Mouse (Mus musculus) lung, embryonic 16.5 days (tissue): Measurements from ENCODE around the gene Gm20696. TPM values are rescaled to one million over a fixed set of nuclear protein-coding genes. Genes with fewer than 3 reads are reported as not detected.
A peak's percentile ranks its signal among the peaks of the same experiment; 100 is the strongest.

Experiments used
- ATAC-seq: fragments of 200-750 bp; cut with Nextera tagmentation; 2 replicates; pipeline ENCODE4 v1.8.0; 2017; ENCODE audit warnings: low read depth, mild to moderate bottlenecking, moderate library complexity
- H3K27ac ChIP-seq: fragments of 300-500 bp; sonication (generic); 2 replicates; pipeline ENCODE4 v1.5.1; 2014; ENCODE audit warnings: mild to moderate bottlenecking, control low read depth, low read length
- H3K27me3 ChIP-seq: fragments of 300-500 bp; sonication (generic); 2 replicates; pipeline ENCODE4 v1.6.1; 2014; ENCODE audit warnings: low read depth, low read length, mixed read lengths; ENCODE audit not compliant: control insufficient read depth, insufficient read depth
- H3K36me3 ChIP-seq: fragments of 300-500 bp; sonication (generic); 2 replicates; pipeline ENCODE4 v1.6.1; 2014; ENCODE audit warnings: low read length; ENCODE audit not compliant: control insufficient read depth, insufficient read depth
- H3K4me1 ChIP-seq: fragments of 300-500 bp; sonication (generic); replicated peaks from 2 replicates; pipeline ENCODE4 v1.6.1; 2014; ENCODE audit warnings: low read length, mixed read lengths; ENCODE audit not compliant: control insufficient read depth, insufficient read depth
- H3K4me2 ChIP-seq: fragments of 300-500 bp; sonication (generic); 2 replicates; pipeline ENCODE4 v1.6.1; 2014; ENCODE audit warnings: low read depth, low read length, control low read depth
- H3K4me3 ChIP-seq: fragments of 300-500 bp; sonication (generic); 2 replicates; pipeline ENCODE4 v1.5.1; 2014; ENCODE audit warnings: mild to moderate bottlenecking, low read length, control low read depth
- H3K9ac ChIP-seq: fragments of 300-500 bp; sonication (generic); 2 replicates; pipeline ENCODE4 v1.6.1; 2014; ENCODE audit warnings: low read length, control low read depth
- H3K9me3 ChIP-seq: fragments of 300-500 bp; sonication (generic); 2 replicates; pipeline ENCODE4 v1.6.1; 2016; ENCODE audit warnings: low read length; ENCODE audit not compliant: control insufficient read depth
- WGBS: fragments of 180-500 bp; shearing (Covaris S2); extraction: QIAGEN DNeasy Blood & Tissue Kit; methylation state at CpG from one replicate; pipeline ENCODE4 v1.1.7; 2014; 5-methylcytosine and 5-hydroxymethylcytosine counted together
- polyA plus RNA-seq: library from polyadenylated mRNA; unstranded; fragments of >200 nt; fragmentation: Nextera tagmentation; extraction: Ambion mirVana; gene quantifications from 2 replicates; pipeline ENCODE4 v1.2.1, GENCODE M21; 2015

Gene Gm20696
- polyA plus RNA-seq, 1 experiment from 2014 or later, result 2.3 TPM

DNA sequence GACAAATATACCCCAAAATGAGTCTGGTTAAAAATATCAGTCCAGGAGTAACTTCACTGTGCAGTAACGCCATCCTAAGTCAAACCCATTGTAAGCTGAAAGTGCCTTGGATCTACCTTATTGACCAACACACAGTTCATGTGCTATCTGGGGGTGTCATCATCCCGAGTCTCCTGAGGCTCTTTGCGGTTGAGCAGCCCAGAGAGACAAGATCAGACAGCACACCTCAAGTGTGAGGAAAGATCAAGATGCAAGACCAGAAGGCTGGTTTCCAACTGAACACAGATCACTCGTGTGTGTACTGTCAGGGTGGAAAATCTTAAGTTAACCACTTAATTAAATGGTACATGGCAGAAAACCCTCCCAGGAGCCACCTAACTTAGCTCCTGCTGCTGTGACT, 382.6 kb downstream of the Gm20696 start:
- no peak overlapping the region for H3K27ac ChIP-seq
- no peaks in the 10 kb centered on the region for H3K36me3 ChIP-seq
- no peak for ATAC-seq
- no peaks in the 10 kb centered on the region for H3K9me3 ChIP-seq
- no peak overlapping the region for H3K4me3 ChIP-seq
- no peaks in the 10 kb centered on the region for H3K27me3 ChIP-seq
- H3K4me2 ChIP-seq, result no peak overlapping the region
- no peak overlapping the region for H3K9ac ChIP-seq
- 70% methylated on average over 4 of the region's 4 CpGs for WGBS
- H3K4me1 ChIP-seq, result 0 out of 2 replicates have a peak, but pooled peaks cover 2% of the 10 kb centered on the region

DNA sequence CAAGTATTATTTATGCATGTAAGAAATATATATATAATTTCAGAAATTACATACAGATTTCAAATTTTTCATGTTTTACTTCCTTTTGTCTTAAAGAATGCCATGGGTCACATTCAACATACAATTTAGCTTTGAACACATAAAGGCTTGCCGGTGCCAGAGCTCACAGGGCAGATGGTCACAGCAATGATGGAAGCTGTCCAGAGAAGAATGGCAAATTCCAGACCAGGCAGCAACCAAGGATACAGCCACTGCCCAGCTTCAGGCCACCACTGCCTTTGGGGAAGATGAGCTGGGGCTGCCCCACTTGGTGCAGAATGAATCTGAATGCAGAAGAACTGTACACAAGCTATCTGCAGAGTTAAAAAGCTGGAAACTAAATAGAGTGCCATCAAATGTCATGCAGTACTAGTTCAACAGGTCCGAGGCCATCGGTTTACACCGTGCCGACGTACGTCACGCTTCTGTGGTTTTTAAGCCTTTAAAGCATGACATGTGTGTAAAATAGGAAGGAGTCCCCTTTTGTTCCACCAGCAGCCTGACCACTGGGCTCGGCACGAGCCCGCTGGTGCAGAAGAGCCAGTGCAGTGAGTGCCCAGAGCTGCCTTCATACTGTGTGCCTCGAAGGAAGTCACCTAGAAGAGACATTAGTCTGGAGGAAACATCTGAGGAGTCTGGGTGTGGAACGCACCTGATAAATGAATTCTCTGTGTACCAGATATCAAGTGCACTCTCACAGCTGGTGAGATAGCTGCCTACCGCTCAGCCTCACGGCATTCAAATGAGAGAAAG, 383.5 kb downstream of the Gm20696 start:
- Histone ChIP-seq H3K4me2 (no peak overlapping the region), H3K36me3 (no peaks in the 10 kb centered on the region), H3K4me3 (no peak overlapping the region), H3K9ac (no peak overlapping the region), H3K27ac (no peak overlapping the region), H3K27me3 (no peaks in the 10 kb centered on the region), H3K9me3 (no peaks in the 10 kb centered on the region), H3K4me1 (0 out of 2 replicates have a peak, but pooled peaks cover 2% of the 10 kb centered on the region)
- WGBS, result 76% methylated on average over 15 of the region's 15 CpGs
- ATAC-seq, result no peak

DNA sequence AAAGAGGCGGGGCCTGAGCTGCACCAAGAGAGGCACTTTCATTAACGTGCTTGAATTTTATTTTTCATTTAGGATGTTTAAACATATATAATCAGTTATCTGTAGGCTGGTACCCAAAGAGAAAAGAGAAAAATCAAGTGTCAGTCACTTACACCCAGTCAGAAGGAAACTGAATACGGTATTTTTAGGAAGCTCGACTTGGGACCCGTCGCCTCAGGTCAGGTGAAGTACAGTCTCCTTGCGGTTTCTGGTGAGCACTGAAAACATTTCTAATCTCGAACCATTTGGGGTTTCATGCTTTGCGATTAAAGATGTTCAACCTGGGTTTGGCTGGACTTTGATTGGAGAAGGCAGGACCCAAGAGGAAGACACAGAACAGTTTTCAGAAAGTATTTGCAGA, 385.2 kb downstream of the Gm20696 start:
- H3K9ac ChIP-seq, result no peak overlapping the region
- no peak overlapping the region for H3K27ac ChIP-seq
- no peaks in the 10 kb centered on the region for H3K36me3 ChIP-seq
- WGBS, result 85% methylated on average over 9 of the region's 9 CpGs
- no peak overlapping the region for H3K4me3 ChIP-seq
- no peaks in the 10 kb centered on the region for H3K27me3 ChIP-seq
- no peak for ATAC-seq
- H3K4me2 ChIP-seq, result no peak overlapping the region
- H3K4me1 ChIP-seq, result peaks cover 3% of the 10 kb centered on the region
- H3K9me3 ChIP-seq, result no peaks in the 10 kb centered on the region

DNA sequence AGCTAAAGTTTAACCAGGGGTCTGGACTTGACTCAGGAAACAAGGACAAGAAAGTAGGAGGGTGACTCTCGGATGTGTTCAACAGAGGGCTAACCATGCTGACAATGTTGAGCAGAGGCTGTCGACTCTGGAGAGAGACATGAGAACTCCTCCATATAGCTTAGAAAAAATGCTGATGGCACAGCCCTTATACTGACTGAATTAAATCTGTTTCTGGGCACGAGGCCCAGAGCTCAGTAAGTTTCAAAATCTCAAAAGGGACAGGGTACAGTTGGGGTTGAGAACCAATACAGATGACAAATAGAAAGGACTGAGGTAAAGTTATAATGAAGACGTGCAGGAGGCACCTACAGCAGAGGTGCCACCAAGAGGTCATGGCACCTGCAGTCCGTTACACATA, 386.0 kb downstream of the Gm20696 start:
- 59% methylated on average over 5 of the region's 5 CpGs for WGBS

DNA sequence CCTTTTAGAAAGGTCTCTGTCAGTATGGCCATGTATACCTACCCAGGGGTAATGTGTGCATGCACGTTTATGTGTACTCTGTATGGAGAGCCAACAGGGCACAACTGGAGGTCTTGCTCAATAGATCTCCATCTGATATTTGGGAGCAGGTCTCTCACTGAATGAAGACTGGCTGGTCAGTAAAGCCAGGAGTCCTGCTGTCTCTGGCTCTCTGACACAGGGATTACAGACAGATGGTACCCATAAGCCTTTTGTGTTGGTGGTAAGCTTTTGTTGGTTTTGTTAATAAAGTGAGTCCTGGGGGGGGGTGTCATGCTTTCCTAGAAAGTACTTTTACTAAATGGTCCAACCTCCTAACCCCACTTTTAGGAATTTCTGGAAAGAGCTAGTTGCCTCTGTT, 389.3 kb downstream of the Gm20696 start:
- H3K36me3 ChIP-seq, result no peaks in the 10 kb centered on the region
- no peak overlapping the region for H3K4me3 ChIP-seq
- ATAC-seq, result no peak
- no peak overlapping the region for H3K4me2 ChIP-seq
- no peak overlapping the region for H3K9ac ChIP-seq
- no peak overlapping the region for H3K27ac ChIP-seq
- H3K27me3 ChIP-seq, result no peaks in the 10 kb centered on the region
- H3K9me3 ChIP-seq, result no peaks in the 10 kb centered on the region
- H3K4me1 ChIP-seq, result peaks cover 17% of the 10 kb centered on the region
- 73% methylated on average over 1 of the region's 1 CpGs for WGBS

More for the DNA sequence above, 386.0 kb downstream of the Gm20696 start:
- no peak overlapping the region for H3K27ac ChIP-seq
- no peak overlapping the region for H3K4me3 ChIP-seq
- no peak overlapping the region for H3K4me2 ChIP-seq
- H3K9me3 ChIP-seq, result no peaks in the 10 kb centered on the region
- H3K9ac ChIP-seq, result no peak overlapping the region
- H3K36me3 ChIP-seq, result no peaks in the 10 kb centered on the region
- ATAC-seq, result no peak
- peaks cover 7% of the 10 kb centered on the region for H3K4me1 ChIP-seq
- no peaks in the 10 kb centered on the region for H3K27me3 ChIP-seq

DNA sequence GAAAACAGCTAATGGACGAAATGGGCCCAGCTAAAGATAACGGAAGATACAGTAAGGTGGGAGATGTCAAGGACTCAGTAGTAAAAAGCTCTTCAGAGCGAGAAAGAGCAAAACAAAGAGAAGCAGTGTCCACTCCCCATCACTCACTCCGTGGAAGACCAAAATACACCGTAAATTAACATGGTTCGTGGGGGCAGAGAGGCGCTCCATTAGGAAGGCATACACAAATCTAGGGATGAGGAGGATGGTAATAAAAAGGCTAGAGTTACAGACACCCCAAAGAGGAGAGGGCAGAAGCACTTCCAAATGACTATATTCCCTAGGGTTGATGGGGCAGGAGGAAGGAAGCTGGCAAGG, 390.3 kb downstream of the Gm20696 start:
- Histone ChIP-seq H3K27me3 (no peaks in the 10 kb centered on the region), H3K36me3 (no peaks in the 10 kb centered on the region), H3K9ac (no peak overlapping the region), H3K27ac (peak overlapping the region; percentile 50), H3K4me1 (peaks cover 17% of the 10 kb centered on the region), H3K9me3 (no peaks in the 10 kb centered on the region), H3K4me2 (peak overlapping the region; percentile 13), H3K4me3 (no peak overlapping the region)
- no peak for ATAC-seq
- WGBS, result 36% methylated on average over 7 of the region's 7 CpGs

DNA sequence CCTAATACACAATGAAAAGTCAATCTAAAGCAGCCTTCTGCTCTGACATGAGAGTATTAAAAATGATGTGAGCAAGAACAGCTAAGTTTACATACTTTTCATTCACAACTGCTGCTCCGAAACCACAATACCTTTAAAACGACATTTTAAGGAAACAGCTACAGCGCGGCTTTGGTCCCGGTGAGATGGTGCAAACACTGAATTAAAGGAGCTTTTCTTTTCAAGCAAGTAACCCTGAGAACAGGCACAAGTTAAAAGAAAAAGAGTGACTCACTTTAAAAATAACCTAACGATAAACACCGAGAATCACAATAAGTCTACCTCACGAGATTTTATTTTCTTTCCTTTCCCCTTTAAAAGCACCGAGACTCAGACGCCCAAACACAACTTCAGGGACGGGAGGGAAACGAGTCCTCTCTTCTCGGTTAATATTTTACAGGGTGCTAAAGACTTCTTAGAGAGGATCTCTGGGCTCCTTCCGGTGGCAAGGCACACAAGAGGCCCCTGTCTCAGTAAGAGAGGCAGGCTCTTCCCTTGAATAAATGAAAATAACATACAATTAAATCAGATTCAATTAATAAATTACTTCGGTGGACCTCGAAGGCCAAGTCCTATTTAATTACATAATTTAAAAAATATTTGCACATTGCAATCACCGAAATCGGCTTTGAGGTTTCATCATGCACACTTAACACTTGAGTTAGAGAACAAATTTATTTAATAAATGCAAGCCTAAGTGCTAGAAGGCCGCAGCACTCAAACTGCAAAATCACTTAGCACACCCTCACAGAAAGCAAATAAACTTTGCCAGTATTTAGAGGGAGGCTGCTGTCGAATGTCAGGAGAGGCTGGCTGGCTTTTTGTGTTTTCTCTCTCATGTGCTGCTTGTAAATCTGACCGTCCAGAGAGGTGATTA, 391.0 kb downstream of the Gm20696 start:
- no peaks in the 10 kb centered on the region for H3K36me3 ChIP-seq
- H3K27ac ChIP-seq, result peak overlapping the region; percentile 81
- no peaks in the 10 kb centered on the region for H3K9me3 ChIP-seq
- no peaks in the 10 kb centered on the region for H3K27me3 ChIP-seq
- peaks cover 15% of the 10 kb centered on the region for H3K4me1 ChIP-seq
- ATAC-seq, result peak; percentile 76
- H3K9ac ChIP-seq, result peak overlapping the region; percentile 26; the same call in 1 of the 2 replicates
- 15% methylated on average over 21 of the region's 21 CpGs for WGBS
- H3K4me3 ChIP-seq, result peak overlapping the region; percentile 20; the same call in 1 of the 2 replicates
- peak overlapping the region; percentile 13 for H3K4me2 ChIP-seq

DNA sequence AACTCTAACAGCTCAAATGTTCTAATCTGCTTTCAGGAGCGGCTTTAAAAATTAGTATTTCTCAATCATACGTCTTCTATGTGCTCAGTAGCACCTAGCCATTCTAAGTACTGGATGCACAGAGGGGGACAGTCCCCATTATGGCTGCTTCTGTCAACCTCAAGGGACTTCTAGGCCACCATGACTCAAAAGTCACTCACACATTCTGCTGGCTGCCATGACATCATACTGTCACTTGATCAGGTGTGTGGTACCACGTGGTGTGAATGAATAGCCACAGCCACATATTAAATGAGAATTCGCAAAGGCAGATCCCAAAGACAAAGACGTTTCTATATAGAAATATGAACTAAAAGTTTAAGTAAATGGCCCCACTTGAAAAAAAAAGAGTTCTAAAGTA, 391.9 kb downstream of the Gm20696 start:
- Histone ChIP-seq H3K4me1 (peaks cover 15% of the 10 kb centered on the region), H3K36me3 (no peaks in the 10 kb centered on the region), H3K4me3 (no peak overlapping the region), H3K27me3 (no peaks in the 10 kb centered on the region), H3K9me3 (no peaks in the 10 kb centered on the region), H3K9ac (no peak overlapping the region), H3K27ac (peak overlapping the region; percentile 59), H3K4me2 (no peak overlapping the region)
- WGBS, result 69% methylated on average over 5 of the region's 5 CpGs
- no peak for ATAC-seq

DNA sequence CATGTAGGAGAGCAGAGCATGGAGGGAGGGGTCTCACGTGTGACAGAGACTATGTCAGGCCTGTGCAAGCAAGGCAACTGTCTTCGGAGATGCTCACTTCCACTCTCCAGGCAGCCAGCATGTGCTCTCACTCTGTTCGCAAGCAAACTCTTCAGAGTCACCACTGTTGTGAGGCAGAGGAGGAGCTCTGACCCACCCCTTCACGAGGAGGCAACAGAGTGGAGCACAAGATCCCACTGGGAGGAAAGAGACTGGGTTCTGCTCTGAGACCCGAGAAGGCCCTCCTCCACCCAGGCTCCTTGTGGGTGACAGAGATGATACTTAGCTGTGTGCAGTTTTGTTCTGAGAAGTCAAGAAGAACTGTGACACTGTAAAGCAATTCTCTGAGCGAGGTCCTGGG, 392.4 kb downstream of the Gm20696 start:
- Histone ChIP-seq H3K27me3 (no peaks in the 10 kb centered on the region), H3K36me3 (no peaks in the 10 kb centered on the region), H3K4me2 (no peak overlapping the region), H3K27ac (peak overlapping the region; percentile 59), H3K4me1 (peaks cover 15% of the 10 kb centered on the region), H3K9me3 (no peaks in the 10 kb centered on the region), H3K4me3 (no peak overlapping the region), H3K9ac (no peak overlapping the region)
- WGBS, result 43% methylated on average over 6 of the region's 6 CpGs
- ATAC-seq, result no peak
